Mouse (Mus musculus) kidney, adult 2 months (tissue): ENCODE measurements around the gene Tnfrsf13b.

ENCODE experiments used
- CTCF ChIP-seq: fragments of 200-500 bp; conservative IDR thresholded peaks from 2 replicates; pipeline ENCODE4 v1.5.1; 2011; ENCODE audit warnings: low read depth, mild to moderate bottlenecking, control low read depth, low read length, moderate library complexity, mixed read lengths; ENCODE audit not compliant: insufficient read depth, insufficient read length
- POLR2A ChIP-seq: fragments of 200-500 bp; IDR thresholded peaks from one replicate; pipeline ENCODE4 v1.6.1; 2011; ENCODE audit warnings: low read depth, low read length, control low read depth

DNA sequence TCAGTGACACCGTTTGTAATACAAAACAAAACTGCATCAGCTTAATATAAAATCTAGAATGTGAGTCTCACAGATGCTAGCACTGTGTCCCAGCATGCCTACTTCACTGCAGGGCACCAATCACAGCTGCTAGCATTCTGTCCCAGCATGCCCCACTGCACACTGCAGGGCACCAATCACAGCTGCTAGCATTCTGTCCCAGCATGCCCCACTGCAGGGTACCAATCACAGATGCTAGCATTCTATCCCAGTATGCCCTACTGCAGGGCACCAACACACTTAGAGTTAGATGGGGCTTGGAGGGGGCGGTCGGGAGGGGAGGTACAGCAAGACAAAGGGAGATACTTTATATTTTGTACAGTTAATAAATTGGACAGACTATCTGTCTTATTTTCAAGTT, 35.4 kb upstream of the Tnfrsf13b start:
- TF ChIP-seq CTCF (no peak), POLR2A (no peak)
